Mouse (Mus musculus): ENCODE results near the gene Fndc4.

The Fndc4 gene

DNA sequence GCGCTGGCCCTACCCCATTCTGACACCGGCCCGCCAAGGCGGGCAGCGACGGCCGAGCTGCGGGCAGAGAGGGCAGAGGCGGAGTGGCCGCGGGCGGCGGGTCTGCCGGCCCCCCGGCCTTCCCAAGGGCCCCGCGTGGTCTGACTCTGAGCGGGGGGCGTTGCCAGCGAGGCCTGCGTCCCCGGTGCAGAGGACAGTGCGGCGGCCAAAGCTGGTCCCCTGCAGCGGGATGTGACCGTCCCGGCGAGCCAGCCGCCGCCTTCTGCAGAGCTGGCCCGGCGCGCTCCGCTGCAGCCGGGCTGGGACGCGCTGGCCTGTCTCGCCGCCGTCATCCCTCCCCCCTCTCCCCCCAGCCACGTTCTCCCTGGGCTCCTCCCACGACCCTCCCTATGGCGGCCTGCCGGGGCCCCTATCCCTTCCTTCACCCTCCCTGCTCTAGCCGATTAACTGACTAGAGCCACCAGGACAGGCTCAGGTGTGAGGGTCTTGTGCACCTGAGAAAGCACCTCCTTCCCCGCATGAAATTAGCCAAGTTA lies at the start of gene Fndc4:
Gene Fndc4, minus strand, starts transcription at position 475 of the 536 bp plus-strand sequence.
- DNase-seq: peak; percentile 73

DNA sequence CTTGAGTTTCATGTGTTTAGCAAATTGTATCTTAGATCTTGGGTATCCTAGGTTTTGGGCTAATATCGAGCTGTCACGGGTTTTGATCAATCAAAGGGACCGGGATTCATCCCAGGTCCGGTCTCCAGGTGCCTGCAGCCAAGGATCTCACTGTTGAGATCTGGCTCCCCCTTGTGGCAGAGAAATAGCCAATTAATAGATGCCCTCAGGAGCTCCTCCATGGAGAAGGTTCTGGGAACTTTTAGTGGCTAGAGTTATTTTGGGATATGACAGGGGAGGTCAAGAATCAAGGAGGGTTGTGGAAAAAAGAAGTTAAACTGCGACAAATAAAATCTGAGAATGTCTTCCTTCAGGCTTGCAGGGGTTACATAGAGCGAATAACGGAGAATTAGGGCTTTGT lies 32.4 kb upstream of the Fndc4 start:
- peak; percentile 53 for DNase-seq

DNA sequence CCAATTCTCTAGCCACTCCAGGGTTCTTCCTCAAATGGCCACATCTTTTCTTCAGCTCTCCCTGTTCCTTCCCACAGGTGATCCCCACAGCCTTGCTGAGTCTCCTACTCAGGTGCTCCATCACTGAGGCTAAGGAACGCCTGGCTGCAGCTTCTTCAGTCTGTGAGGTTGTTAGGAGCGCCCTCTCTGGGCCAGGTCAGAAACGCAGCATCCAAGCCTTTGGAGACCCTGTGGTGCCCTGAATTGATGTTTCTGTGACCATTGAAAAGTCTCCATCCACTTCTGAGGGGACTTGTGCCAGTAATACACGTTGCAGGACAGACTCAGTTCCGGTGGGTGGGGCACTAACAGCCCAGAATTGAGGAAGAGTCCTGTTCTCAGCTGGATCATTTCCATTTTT lies 31.0 kb upstream of the Fndc4 start:
- DNase-seq: no peak

DNA sequence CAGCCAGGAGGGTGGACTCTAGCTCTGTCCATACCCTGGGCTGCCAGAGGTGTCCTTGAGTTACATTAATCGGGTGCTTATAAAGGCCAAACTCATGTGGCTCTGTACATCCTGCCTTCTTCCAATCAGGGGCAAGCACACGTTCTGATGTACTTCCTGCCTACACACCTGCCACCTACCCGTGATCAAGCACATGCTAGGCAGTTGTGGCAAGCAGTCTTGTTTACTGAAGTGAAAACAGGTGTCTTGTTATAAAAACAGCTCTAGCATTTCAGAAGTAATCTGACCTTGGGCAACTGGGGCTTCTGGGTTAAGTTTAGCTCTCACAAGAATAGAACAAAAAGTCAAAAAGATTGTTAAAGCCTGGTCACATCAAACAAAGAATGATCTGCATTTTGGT lies 28.2 kb upstream of the Fndc4 start:
- no peak for DNase-seq

DNA sequence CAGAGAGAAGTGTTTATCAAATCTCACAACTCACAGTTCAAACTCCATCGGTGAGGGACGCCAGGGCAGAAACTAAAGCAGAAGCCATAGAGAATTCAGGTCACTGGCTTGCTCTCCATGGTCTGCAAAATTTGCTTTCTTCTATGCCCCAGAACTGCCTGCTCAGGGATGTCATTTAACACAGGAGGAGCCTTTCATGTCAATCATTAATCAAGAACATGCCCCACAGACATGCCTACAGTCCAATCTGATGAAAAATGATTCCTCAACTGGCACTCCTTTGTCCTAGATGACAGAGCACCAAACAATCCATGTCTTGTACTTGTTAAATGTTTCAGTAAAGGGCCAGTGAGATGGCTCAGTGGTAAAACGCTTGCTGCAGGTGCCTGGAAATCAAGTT lies 26.9 kb upstream of the Fndc4 start:
- DNase-seq: no peak

GRCm38 (mm10) chr5:31312806-31313205 lies 16.9 kb upstream of the Fndc4 start:
- DNase-seq: no peak

GRCm38 (mm10) chr5:31303093-31303492 lies 7.2 kb upstream of the Fndc4 start:
- DNase-seq: no peak

DNA sequence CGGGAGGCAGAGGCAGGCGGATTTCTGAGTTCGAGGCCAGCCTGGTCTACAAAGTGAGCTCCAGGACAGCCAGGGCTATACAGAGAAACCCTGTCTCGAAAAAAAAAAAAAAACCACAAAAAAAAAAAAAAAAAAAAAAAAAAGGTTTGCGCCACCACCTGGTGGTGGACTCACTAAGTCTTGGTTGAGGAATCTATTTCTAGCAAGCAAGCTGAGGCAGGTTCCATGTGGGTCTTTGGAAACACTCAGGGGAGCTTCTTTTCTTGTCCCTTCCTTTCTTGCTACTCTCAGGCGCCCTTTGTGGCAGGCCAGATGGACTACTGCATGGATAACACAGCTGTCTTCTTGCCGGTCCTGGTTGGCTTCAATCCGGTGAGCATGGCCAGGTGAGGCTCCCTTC lies 6.0 kb upstream of the Fndc4 start:
- no peak for DNase-seq

DNA sequence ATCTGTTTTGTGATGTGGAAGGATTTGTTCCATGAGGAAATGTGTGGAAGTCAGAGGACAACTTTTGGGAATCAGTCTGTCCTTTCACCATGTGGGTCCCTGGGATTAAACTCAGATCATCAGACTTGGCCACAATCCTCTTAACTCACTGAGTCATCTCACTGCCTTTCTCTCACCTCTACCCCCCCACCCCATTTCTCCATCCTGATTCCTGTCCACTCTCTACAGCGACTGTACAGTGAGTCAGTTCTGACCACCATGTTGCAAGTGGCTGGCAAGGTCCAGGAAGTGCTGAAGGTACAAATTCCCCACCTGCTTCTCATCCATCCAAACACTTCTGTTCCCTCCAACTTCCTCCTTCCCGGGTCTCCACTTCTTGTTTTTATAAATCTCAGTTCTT lies 2.6 kb upstream of the Fndc4 start:
- no peak for DNase-seq

GRCm38 (mm10) chr5:31297981-31298380 lies 2.1 kb upstream of the Fndc4 start:
- no peak for DNase-seq

DNA sequence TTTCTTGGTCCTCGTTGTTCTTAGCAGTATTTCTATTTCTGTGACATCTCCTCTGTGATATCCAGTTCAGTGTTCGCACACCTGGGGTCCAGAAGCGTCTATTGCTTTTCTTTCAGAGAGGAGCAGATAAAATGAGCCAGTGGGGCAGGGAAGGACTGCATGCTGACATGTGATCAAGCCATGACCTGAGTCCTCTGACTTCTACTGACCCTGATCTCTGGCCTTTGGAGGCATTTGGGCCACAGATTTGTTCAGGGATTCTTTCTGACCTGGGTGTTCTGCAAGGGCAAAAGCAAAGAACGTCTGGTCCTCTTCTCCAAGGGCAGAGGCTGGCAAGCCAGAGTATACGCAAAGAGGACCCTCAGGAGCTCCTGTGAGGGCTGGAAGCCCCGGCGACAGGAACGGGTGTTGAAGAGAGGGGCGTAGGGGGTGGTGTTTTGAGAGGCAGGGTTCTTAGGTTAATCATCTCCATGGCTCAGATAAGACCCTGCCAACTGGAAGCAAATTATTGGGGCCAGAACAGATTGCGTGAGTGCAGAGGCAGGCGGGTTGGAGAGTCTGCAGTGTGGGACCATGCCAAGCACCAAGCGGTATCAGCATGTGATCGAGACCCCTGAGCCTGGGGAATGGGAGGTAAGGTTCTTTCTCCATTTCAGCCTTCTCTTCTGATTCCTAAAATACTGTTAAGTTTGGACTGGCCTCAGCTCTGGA lies 1.3 kb upstream of the Fndc4 start, which contains the start of gene Gckr:
Gene Gckr, plus strand, starts transcription at position 397 of the 711 bp plus-strand sequence.
- DNase-seq: no peak

DNA sequence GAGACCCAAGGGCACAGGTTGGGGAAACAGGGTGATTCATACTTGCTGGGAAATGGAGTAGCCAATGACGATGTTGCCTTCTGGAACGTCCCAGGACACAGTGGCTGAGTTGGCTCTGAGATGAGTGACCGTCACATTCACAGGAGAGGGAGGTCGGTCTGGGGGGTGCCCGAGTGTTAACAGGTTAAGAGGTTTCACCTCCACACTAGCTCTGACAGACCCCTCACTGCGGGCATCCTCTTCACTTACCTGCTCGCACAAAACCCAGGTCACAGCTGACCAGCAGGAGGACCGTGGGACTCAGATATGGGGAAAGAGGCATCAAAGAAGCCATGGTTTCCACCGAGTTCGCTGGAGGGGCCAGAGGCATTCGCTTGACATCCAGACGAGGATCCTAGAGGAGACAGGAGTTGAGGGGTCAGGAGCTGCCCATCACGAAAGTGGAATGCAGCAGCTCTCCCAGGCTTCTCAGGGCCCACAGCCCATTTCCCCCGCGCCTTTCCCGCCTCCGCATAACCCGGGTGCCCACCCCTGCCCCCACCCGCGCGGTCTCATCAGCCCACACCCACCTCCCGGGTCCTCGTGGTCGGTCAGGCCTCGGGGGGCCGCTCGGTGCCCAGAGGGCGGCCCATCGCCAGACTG lies 795 bp downstream of the Fndc4 start:
- peak; percentile 44 for DNase-seq

DNA sequence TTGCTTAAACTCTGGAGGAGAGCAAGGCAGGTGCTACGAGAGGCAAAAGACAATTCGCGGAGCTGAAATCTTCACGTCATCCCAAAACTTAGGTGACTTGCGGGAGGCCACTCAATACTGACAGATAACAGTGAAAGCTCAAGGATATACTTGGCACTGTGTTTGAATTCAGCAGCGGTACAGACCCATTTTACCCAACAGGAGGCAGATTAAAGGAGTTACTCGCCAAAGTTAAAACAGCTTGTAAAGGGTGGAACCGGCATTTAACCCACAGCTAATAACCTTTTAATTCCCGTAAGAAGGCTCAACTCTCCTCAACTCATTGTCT lies 4.6 kb downstream of the Fndc4 start:
- DNase-seq: no peak

- peak; percentile 98 for DNase-seq
Observed at GRCm38 (mm10) chr5:31290521-31291360, 5.1 kb downstream of the Fndc4 start, which contains the start of gene Ift172. TSS of gene Ift172 (minus strand) at chr5:31291116.

DNA sequence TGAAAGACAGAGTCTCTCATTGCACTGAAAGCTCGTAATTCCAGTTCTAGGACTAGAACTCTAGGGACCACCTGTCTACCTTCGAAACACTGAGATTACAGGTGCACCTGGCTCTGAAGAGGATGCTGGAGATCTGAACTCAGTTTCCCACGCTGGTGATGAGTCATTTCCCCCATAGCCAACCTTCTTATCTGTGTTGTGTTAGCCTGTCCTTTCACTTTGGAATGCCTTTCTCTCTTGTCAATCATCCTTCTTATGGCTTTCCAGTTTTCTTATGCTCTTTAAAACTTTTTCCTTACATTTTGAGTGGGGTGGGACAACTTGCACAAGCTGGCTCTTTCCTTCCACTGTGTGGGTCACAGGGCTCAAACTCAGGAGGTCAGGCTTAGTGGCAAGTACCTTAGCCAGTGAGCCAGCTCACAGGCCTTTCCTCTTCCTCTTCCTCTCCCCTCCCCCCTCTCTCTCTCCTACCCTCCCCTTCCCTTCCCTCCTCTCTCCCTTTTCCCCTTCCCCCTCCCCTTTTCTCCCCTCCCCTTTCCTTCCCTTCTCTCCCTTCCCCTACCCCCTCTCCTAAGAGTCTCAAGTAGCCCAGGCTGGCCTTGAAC lies 6.2 kb downstream of the Fndc4 start:
- DNase-seq: no peak

GRCm38 (mm10) chr5:31288655-31289054 lies 7.2 kb downstream of the Fndc4 start:
- DNase-seq: no peak

DNA sequence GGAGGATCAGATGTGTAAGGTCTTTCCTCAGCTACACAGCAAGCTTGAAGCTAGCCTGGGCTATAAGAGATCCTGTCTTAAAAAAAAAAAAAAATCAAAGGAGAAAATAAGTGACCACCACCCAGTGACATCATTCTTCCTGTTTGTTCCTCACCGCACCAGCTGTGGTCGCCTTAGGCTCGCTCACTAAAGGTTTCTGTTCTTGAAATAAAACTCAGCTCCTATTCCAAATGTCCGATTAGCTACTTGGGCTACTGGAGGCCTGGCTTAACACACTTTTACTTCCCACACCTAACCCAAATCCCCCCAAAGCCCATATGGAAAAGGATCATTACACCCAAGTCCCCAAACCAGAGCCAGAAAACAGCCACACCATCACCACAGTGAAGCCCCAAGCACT lies 7.7 kb downstream of the Fndc4 start:
- no peak for DNase-seq

GRCm38 (mm10) chr5:31279245-31279988 lies 16.5 kb downstream of the Fndc4 start:
- no peak for DNase-seq

DNA sequence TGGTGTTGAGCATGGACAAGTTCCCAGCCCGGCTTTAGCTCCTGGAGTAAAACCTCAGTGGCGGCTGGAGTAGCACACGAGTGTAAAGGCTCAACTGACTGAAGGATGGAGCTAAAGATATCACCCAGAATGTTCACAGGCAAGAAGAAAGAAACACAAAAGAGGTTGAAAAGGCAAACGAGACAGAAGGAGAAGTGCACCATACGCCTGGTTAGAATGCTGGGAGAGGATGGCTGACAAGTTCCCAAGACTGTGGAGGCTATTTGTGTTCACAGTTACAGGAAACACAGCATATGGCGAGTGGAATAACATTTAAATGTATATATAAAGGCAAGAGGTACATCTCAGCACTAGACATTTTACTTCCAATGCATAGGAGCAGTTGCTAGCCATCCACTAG lies 22.9 kb downstream of the Fndc4 start:
- no peak for DNase-seq

DNA sequence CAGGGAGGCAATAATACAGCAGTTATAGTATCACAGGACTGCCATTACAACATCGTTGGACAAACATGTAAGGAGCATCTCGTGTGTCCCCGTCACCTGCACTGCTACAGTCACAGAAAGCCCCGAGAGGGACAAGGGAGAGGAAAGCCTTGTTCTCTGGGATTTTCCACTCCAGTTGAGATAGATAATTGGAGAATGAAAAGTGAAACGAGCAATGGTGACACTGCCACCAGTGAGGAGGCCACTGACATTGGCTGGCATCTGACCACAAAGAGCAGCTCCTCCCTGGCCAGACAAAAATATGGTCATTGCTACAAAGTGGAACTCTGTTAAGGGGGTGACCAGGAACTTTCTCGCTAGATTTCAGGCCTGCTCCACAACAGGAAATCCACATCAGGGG lies 28.2 kb downstream of the Fndc4 start:
- no peak for DNase-seq

- no peak for DNase-seq
Observed at GRCm38 (mm10) chr5:31266101-31266500, 29.8 kb downstream of the Fndc4 start.

- DNase-seq: no peak
Observed at GRCm38 (mm10) chr5:31257616-31258015, 38.3 kb downstream of the Fndc4 start.
